Mouse (Mus musculus) ES-E14 (cell line): Measurements from ENCODE around the gene Slc9a7.

Source experiments
- HCFC1 ChIP-seq: IDR thresholded peaks from 2 replicates; pipeline ENCODE4 v1.6.1; 2012; ENCODE audit warnings: low read length, inconsistent platforms, borderline replicate concordance; ENCODE audit not compliant: insufficient read depth
- MAFK ChIP-seq: IDR thresholded peaks from 2 replicates; pipeline ENCODE4 v1.6.1; 2014; ENCODE audit warnings: mild to moderate bottlenecking, low read depth, low read length, inconsistent platforms; ENCODE audit not compliant: insufficient read depth
- ZC3H11A ChIP-seq: IDR thresholded peaks from 2 replicates; pipeline ENCODE4 v1.6.1; 2012; ENCODE audit warnings: low read depth, mild to moderate bottlenecking, inconsistent platforms, low read length, borderline replicate concordance
- ZNF384 ChIP-seq: IDR thresholded peaks from 2 replicates; pipeline ENCODE4 v1.6.1; 2012; ENCODE audit warnings: low read depth, low read length, inconsistent platforms

DNA sequence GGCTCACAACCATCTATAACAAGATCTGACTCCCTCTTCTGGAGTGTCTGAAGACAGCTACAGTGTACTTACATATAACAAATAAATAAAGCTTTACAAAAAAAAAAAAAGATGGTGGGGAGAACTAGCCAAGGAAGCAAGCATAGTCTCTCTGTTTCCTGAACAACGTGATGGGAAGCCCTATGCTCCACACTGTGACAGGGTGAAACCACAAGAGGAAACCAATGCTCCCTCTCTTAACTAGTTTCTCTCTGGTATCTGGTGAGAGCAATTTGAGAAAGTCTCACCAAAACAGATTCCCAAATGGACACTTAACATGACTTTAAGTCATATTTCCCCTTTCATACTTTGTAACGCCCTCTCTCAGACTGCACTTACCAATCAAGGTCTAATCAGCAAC is 5.4 kb downstream of the Slc9a7 start:
- no peak for TF ChIP-seq HCFC1
- TF ChIP-seq MAFK, result no peak
- no peak for TF ChIP-seq ZNF384
- no peak for TF ChIP-seq ZC3H11A
